ENCODE assay signal across 12 mouse cellular contexts in the genomic region with DNA sequence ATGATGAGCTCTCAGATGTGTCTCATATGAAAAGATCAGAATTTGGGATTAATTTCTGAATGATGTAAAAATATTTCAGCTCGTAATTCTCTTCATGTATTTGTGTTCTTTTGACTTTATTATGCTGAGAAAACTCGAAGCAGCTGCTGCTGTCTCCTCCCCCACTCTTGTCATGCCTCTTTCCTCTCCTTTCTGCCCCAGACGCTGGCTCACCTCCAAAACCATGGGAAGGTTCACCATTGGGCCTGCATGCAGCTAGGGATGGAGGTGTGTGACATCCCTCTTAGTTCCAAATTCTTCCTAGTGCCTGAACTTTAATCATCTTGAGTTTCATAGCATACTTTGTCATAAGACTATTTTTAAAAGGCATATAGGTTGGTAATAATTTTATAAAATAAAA.
"Had no signal": no experiment of that assay in that cellular context is flagged by ENCODE, and none has a peak within 500 bp of the region (broad histone marks: within the 10 kb centered on the region; RNA-seq: fewer than 3 reads in every experiment).

No protein-coding gene starts in this region.

- H3K9ac ChIP-seq: kidney, embryonic 15.5 days; limb, embryonic 15.5 days; liver, embryonic 12.5 days; lung, embryonic 15.5 days; neural tube, embryonic 15.5 days had no signal

- H3K4me2 ChIP-seq: kidney, embryonic 15.5 days; limb, embryonic 15.5 days; liver, embryonic 12.5 days; lung, embryonic 15.5 days; neural tube, embryonic 15.5 days had no signal

- H3K27ac ChIP-seq: kidney, embryonic 15.5 days; limb, embryonic 15.5 days; liver, embryonic 12.5 days; lung, embryonic 15.5 days; neural tube, embryonic 15.5 days had no signal

- H3K4me3 ChIP-seq: kidney, embryonic 15.5 days; limb, embryonic 15.5 days; liver, embryonic 12.5 days; lung, embryonic 15.5 days; myocyte; neural tube, embryonic 15.5 days had no signal

- DNase-seq: kidney, adult 2 months; kidney, postnatal 14 days; right cerebral cortex, adult 18-20 months; right cerebral cortex, postnatal 25 days; thymus, postnatal 36 days had no signal

- H3K9me3 ChIP-seq: kidney, embryonic 15.5 days; limb, embryonic 15.5 days; liver, embryonic 12.5 days; lung, embryonic 15.5 days; neural tube, embryonic 15.5 days had no signal

- ATAC-seq: intestine, embryonic 16.5 days; liver, embryonic 12.5 days had no signal

- H3K36me3 ChIP-seq: kidney, embryonic 15.5 days; limb, embryonic 15.5 days; liver, embryonic 12.5 days; lung, embryonic 15.5 days; neural tube, embryonic 15.5 days had no signal

- H3K4me1 ChIP-seq: limb, embryonic 15.5 days; liver, embryonic 12.5 days; lung, embryonic 15.5 days; neural tube, embryonic 15.5 days had no signal

- H3K27me3 ChIP-seq: limb, embryonic 15.5 days; liver, embryonic 12.5 days; lung, embryonic 15.5 days had no signal
